Mouse (Mus musculus): ENCODE data around the gene Mdfi. TPM values are rescaled to one million over a fixed set of nuclear protein-coding genes. Genes with fewer than 3 reads are reported as not detected.

Gene Mdfi
- polyA plus RNA-seq, 1 experiment from 2014 or later: 34.6 TPM

DNA sequence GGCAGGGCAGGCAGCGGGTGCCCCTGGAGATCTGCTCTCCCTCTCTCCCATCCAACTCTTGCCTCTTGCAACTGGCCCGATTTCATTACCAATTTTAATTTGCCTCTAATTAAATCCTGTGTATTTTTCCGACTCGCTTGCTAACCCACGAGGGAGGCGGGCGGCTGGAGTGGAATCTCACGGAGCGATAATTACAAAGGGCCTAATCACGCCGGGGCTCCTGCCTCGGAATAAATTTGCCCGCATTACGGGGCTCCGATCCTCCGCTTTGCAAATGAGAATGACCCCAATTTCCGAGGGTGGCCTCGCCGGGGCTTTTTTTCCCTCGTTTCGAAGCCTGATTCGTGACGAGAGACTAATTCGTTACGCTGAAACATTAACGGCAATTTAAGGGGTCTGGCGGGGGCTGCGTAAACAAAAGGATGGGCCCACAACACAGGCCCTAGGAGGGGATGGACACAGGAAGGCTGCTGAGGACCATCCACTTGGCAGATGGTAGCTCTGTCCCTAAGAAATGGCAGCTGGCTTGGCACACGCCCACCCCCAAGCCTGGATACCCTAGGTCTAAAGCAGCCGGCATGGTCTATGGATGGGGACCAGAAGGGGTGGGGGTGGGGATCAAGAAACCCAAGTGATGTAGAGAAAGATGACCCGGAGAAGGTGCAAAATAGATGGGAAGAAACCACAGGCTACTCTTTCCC, 38.0 kb upstream of the Mdfi start:
- H3K4me3 ChIP-seq (ENCODE audit: low read depth, low read length): no peak overlapping the region
- H3K4me2 ChIP-seq: no peak overlapping the region
- ATAC-seq (replicated peaks; ENCODE audit: insufficient number of reproducible peaks, low FRiP score, low TSS enrichment): no peak
- peaks cover 12% of the 10 kb centered on the region for H3K4me1 ChIP-seq (ENCODE audit: control insufficient read depth, insufficient read depth, low read length)
- peaks cover 26% of the 10 kb centered on the region for H3K36me3 ChIP-seq (ENCODE audit: control insufficient read depth, insufficient read depth, low read length)
- H3K27ac ChIP-seq (ENCODE audit: low read depth, low read length): no peak overlapping the region
- no peak overlapping the region for H3K9ac ChIP-seq (ENCODE audit: low read depth, low read length)
- H3K9me3 ChIP-seq (replicated peaks; ENCODE audit: control insufficient read depth, low read length): no peaks in the 10 kb centered on the region
- H3K27me3 ChIP-seq (ENCODE audit: control insufficient read depth, insufficient read depth, low read length): no peaks in the 10 kb centered on the region
- 92% methylated on average over 31 of the region's 31 CpGs for WGBS (ENCODE audit: insufficient replicate concordance)

DNA sequence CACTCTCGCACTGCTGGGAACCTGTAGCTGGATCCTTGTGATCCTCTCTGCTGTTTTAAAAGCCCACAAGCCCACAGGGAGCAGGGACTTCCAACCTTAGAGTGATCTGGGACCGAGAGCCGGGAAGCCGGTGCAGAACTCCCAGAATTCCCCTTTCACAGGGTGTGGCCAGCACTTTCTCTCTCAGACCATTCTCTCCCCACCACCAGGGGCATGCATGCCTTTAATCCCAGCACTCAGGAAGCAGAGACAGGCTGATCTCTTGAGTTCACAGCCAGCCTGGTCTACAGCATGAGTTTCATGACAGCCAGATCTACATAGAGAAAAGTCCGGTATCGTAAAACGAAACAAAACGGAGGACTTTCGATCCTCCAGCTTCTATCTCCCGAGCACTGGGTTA, 35.4 kb upstream of the Mdfi start:
- H3K9me3 ChIP-seq (replicated peaks; ENCODE audit: control insufficient read depth, low read length): no peaks in the 10 kb centered on the region
- no peak overlapping the region for H3K9ac ChIP-seq (ENCODE audit: low read depth, low read length)
- no peak overlapping the region for H3K27ac ChIP-seq (ENCODE audit: low read depth, low read length)
- peaks cover 9% of the 10 kb centered on the region for H3K4me1 ChIP-seq (ENCODE audit: control insufficient read depth, insufficient read depth, low read length)
- ATAC-seq (replicated peaks; ENCODE audit: insufficient number of reproducible peaks, low FRiP score, low TSS enrichment): no peak
- no peaks in the 10 kb centered on the region for H3K27me3 ChIP-seq (ENCODE audit: control insufficient read depth, insufficient read depth, low read length)
- peaks cover 19% of the 10 kb centered on the region for H3K36me3 ChIP-seq (ENCODE audit: control insufficient read depth, insufficient read depth, low read length)
- WGBS (ENCODE audit: insufficient replicate concordance): 92% methylated on average over 10 of the region's 10 CpGs
- H3K4me3 ChIP-seq (ENCODE audit: low read depth, low read length): no peak overlapping the region
- H3K4me2 ChIP-seq: no peak overlapping the region

- Histone ChIP-seq H3K27ac (ENCODE audit: low read depth, low read length) (no peak overlapping the region), H3K36me3 (ENCODE audit: control insufficient read depth, insufficient read depth, low read length) (peaks cover 12% of the 10 kb centered on the region), H3K4me3 (ENCODE audit: low read depth, low read length) (no peak overlapping the region), H3K9me3 (replicated peaks; ENCODE audit: control insufficient read depth, low read length) (no peaks in the 10 kb centered on the region), H3K4me1 (ENCODE audit: control insufficient read depth, insufficient read depth, low read length) (peaks cover 6% of the 10 kb centered on the region; the same call in 1 of the 2 replicates), H3K27me3 (ENCODE audit: control insufficient read depth, insufficient read depth, low read length) (no peaks in the 10 kb centered on the region), H3K9ac (ENCODE audit: low read depth, low read length) (no peak overlapping the region), H3K4me2 (no peak overlapping the region)
- 56% methylated on average over 10 of the region's 10 CpGs for WGBS (ENCODE audit: insufficient replicate concordance)
- ATAC-seq (replicated peaks; ENCODE audit: insufficient number of reproducible peaks, low FRiP score, low TSS enrichment): no peak
Observed at GRCm38 (mm10) chr17:47866037-47866436, 31.5 kb upstream of the Mdfi start.

GRCm38 (mm10) chr17:47864496-47864895, 30.0 kb upstream of the Mdfi start:
- no peak overlapping the region for H3K9ac ChIP-seq (ENCODE audit: low read depth, low read length)
- ATAC-seq (replicated peaks; ENCODE audit: insufficient number of reproducible peaks, low FRiP score, low TSS enrichment): peak; percentile 20; the same call in 1 of the 2 replicates
- no peaks in the 10 kb centered on the region for H3K27me3 ChIP-seq (ENCODE audit: control insufficient read depth, insufficient read depth, low read length)
- peaks cover 3% of the 10 kb centered on the region; the same call in 1 of the 2 replicates for H3K36me3 ChIP-seq (ENCODE audit: control insufficient read depth, insufficient read depth, low read length)
- H3K4me1 ChIP-seq (ENCODE audit: control insufficient read depth, insufficient read depth, low read length): peaks cover 10% of the 10 kb centered on the region; the same call in 1 of the 2 replicates
- no peak overlapping the region for H3K4me3 ChIP-seq (ENCODE audit: low read depth, low read length)
- H3K27ac ChIP-seq (ENCODE audit: low read depth, low read length): no peak overlapping the region
- H3K4me2 ChIP-seq: peak overlapping the region; percentile 41
- WGBS (ENCODE audit: insufficient replicate concordance): 3% methylated on average over 17 of the region's 17 CpGs
- no peaks in the 10 kb centered on the region for H3K9me3 ChIP-seq (replicated peaks; ENCODE audit: control insufficient read depth, low read length)

- H3K36me3 ChIP-seq (ENCODE audit: control insufficient read depth, insufficient read depth, low read length): no peaks in the 10 kb centered on the region
- 23% methylated on average over 11 of the region's 11 CpGs for WGBS (ENCODE audit: insufficient replicate concordance)
- no peak overlapping the region for H3K9ac ChIP-seq (ENCODE audit: low read depth, low read length)
- H3K27ac ChIP-seq (ENCODE audit: low read depth, low read length): peak overlapping the region; percentile 50; the same call in 1 of the 2 replicates
- H3K4me1 ChIP-seq (ENCODE audit: control insufficient read depth, insufficient read depth, low read length): peaks cover 10% of the 10 kb centered on the region; the same call in 1 of the 2 replicates
- no peak overlapping the region; the same call in 1 of the 2 replicates for H3K4me2 ChIP-seq
- no peaks in the 10 kb centered on the region for H3K9me3 ChIP-seq (replicated peaks; ENCODE audit: control insufficient read depth, low read length)
- ATAC-seq (replicated peaks; ENCODE audit: insufficient number of reproducible peaks, low FRiP score, low TSS enrichment): no peak
- H3K27me3 ChIP-seq (ENCODE audit: control insufficient read depth, insufficient read depth, low read length): no peaks in the 10 kb centered on the region
- no peak overlapping the region for H3K4me3 ChIP-seq (ENCODE audit: low read depth, low read length)
Observed at GRCm38 (mm10) chr17:47863437-47863836, 28.9 kb upstream of the Mdfi start.

DNA sequence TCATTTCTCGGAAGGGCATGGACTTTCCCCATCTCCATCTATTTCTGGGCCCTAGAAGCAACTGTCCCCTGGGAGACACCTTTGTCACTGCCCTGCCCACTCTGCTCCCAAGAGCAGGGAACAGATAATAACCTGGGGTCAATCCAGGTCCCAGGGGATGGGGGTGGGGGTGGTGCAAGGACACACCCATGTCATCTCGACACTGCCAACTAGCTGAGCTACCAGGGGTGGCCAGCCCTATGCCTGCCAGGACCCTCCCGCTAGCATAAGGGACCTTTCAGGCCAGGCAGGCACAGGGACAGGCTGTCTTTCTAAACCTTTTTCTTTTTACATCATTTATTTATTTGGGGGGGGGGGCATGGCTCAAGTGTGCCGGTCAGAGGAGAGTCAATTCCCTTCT, 28.5 kb upstream of the Mdfi start:
- no peak for ATAC-seq (replicated peaks; ENCODE audit: insufficient number of reproducible peaks, low FRiP score, low TSS enrichment)
- H3K9ac ChIP-seq (ENCODE audit: low read depth, low read length): no peak overlapping the region
- H3K27me3 ChIP-seq (ENCODE audit: control insufficient read depth, insufficient read depth, low read length): no peaks in the 10 kb centered on the region
- no peaks in the 10 kb centered on the region for H3K9me3 ChIP-seq (replicated peaks; ENCODE audit: control insufficient read depth, low read length)
- no peak overlapping the region for H3K4me3 ChIP-seq (ENCODE audit: low read depth, low read length)
- peaks cover 10% of the 10 kb centered on the region; the same call in 1 of the 2 replicates for H3K4me1 ChIP-seq (ENCODE audit: control insufficient read depth, insufficient read depth, low read length)
- H3K4me2 ChIP-seq: no peak overlapping the region
- H3K27ac ChIP-seq (ENCODE audit: low read depth, low read length): peak overlapping the region; percentile 50; the same call in 1 of the 2 replicates
- WGBS (ENCODE audit: insufficient replicate concordance): 59% methylated on average over 4 of the region's 4 CpGs
- no peaks in the 10 kb centered on the region for H3K36me3 ChIP-seq (ENCODE audit: control insufficient read depth, insufficient read depth, low read length)

- Histone ChIP-seq H3K27ac (ENCODE audit: low read depth, low read length) (no peak overlapping the region), H3K9ac (ENCODE audit: low read depth, low read length) (no peak overlapping the region), H3K9me3 (replicated peaks; ENCODE audit: control insufficient read depth, low read length) (peaks cover 2% of the 10 kb centered on the region), H3K4me1 (ENCODE audit: control insufficient read depth, insufficient read depth, low read length) (peaks cover 13% of the 10 kb centered on the region; the same call in 1 of the 2 replicates), H3K36me3 (ENCODE audit: control insufficient read depth, insufficient read depth, low read length) (no peaks in the 10 kb centered on the region), H3K4me2 (no peak overlapping the region), H3K4me3 (ENCODE audit: low read depth, low read length) (no peak overlapping the region), H3K27me3 (ENCODE audit: control insufficient read depth, insufficient read depth, low read length) (no peaks in the 10 kb centered on the region)
- no peak for ATAC-seq (replicated peaks; ENCODE audit: insufficient number of reproducible peaks, low FRiP score, low TSS enrichment)
- 73% methylated on average over 4 of the region's 4 CpGs for WGBS (ENCODE audit: insufficient replicate concordance)
Observed at GRCm38 (mm10) chr17:47855544-47855943, 21.1 kb upstream of the Mdfi start.

DNA sequence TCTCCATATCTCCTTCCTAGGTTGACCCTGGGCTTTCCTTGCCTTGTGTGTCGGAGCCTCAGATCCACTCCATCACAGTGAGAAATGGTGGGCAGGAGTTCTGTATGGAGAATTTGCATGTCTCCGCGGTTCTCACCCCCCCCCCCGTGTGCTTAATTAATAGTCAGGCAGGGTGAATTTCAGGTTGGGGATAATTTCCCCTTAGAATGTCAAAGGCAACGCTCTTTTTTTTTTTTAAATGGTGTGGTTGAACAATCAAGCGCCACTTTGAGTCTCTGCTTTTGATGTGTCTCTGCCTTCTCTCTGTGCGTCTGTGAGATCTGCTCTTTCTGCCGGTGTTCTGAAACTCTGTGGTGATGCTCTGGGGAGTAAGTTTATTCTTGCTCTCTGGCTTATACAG, 20.4 kb upstream of the Mdfi start:
- Histone ChIP-seq H3K9me3 (replicated peaks; ENCODE audit: control insufficient read depth, low read length) (peaks cover 2% of the 10 kb centered on the region), H3K4me2 (no peak overlapping the region), H3K4me1 (ENCODE audit: control insufficient read depth, insufficient read depth, low read length) (peaks cover 16% of the 10 kb centered on the region), H3K4me3 (ENCODE audit: low read depth, low read length) (no peak overlapping the region), H3K9ac (ENCODE audit: low read depth, low read length) (no peak overlapping the region), H3K36me3 (ENCODE audit: control insufficient read depth, insufficient read depth, low read length) (no peaks in the 10 kb centered on the region), H3K27ac (ENCODE audit: low read depth, low read length) (no peak overlapping the region), H3K27me3 (ENCODE audit: control insufficient read depth, insufficient read depth, low read length) (no peaks in the 10 kb centered on the region)
- 82% methylated on average over 8 of the region's 8 CpGs for WGBS (ENCODE audit: insufficient replicate concordance)
- ATAC-seq (replicated peaks; ENCODE audit: insufficient number of reproducible peaks, low FRiP score, low TSS enrichment): no peak

GRCm38 (mm10) chr17:47853760-47854159, 19.3 kb upstream of the Mdfi start:
- 75% methylated on average over 4 of the region's 4 CpGs for WGBS (ENCODE audit: insufficient replicate concordance)
- H3K36me3 ChIP-seq (ENCODE audit: control insufficient read depth, insufficient read depth, low read length): no peaks in the 10 kb centered on the region
- no peak overlapping the region for H3K4me3 ChIP-seq (ENCODE audit: low read depth, low read length)

More at GRCm38 (mm10) chr17:47853760-47854159, 19.3 kb upstream of the Mdfi start:
- ATAC-seq (replicated peaks; ENCODE audit: insufficient number of reproducible peaks, low FRiP score, low TSS enrichment): no peak
- Histone ChIP-seq H3K4me1 (ENCODE audit: control insufficient read depth, insufficient read depth, low read length) (peaks cover 21% of the 10 kb centered on the region), H3K4me2 (no peak overlapping the region), H3K9me3 (replicated peaks; ENCODE audit: control insufficient read depth, low read length) (peaks cover 2% of the 10 kb centered on the region), H3K9ac (ENCODE audit: low read depth, low read length) (no peak overlapping the region), H3K27me3 (ENCODE audit: control insufficient read depth, insufficient read depth, low read length) (no peaks in the 10 kb centered on the region), H3K27ac (ENCODE audit: low read depth, low read length) (no peak overlapping the region)
